Mouse (Mus musculus): ENCODE results near the gene Dars2. TPM values are rescaled to one million over a fixed set of nuclear protein-coding genes. Genes with fewer than 3 reads are reported as not detected.

Gene Dars2
- polyA plus RNA-seq, 1 experiment from 2014 or later = 24.2 TPM

DNA sequence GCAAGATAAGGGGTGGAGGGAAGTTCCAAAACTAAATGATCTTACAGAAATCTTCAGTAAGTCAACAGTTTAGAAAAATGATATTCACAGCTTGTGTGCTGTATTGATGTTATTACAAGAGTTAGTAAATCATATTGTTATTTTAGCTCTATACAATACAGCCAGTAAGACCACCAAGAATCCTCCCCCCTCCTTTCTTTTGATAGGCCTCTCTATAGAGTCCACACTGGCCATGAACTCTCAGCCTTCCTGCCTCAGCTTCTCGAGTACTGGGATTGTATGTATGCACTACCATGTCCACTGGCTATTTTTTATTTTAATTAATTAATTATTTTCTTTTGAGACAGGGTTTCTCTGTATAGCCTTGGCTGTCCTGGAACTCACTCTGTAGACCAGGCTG, 7.1 kb downstream of the Dars2 start:
- H3K36me3 ChIP-seq (ENCODE audit: control insufficient read depth, insufficient read depth, low read length) = 0 out of 2 replicates have a peak, but pooled peaks cover 12% of the 10 kb centered on the region
- ATAC-seq (ENCODE audit: low read depth) = no peak
- H3K9me3 ChIP-seq (ENCODE audit: control insufficient read depth, low read length) = no peaks in the 10 kb centered on the region
- no peaks in the 10 kb centered on the region for H3K27me3 ChIP-seq (replicated peaks; ENCODE audit: control insufficient read depth, insufficient read depth, low read length)
- H3K9ac ChIP-seq (ENCODE audit: low read depth, low read length) = no peak overlapping the region
- no peak overlapping the region for H3K4me2 ChIP-seq (ENCODE audit: low read depth, low read length)
- WGBS = 83% methylated on average over 1 of the region's 1 CpGs
- DNase-seq (ENCODE audit: low spot score) = no peak
- H3K4me1 ChIP-seq (ENCODE audit: control insufficient read depth, insufficient read depth, low read length) = no peaks in the 10 kb centered on the region
- no peak overlapping the region for H3K4me3 ChIP-seq (ENCODE audit: low read depth, low read length)
- H3K27ac ChIP-seq (replicated peaks; ENCODE audit: low read depth, low read length) = no peak overlapping the region

DNA sequence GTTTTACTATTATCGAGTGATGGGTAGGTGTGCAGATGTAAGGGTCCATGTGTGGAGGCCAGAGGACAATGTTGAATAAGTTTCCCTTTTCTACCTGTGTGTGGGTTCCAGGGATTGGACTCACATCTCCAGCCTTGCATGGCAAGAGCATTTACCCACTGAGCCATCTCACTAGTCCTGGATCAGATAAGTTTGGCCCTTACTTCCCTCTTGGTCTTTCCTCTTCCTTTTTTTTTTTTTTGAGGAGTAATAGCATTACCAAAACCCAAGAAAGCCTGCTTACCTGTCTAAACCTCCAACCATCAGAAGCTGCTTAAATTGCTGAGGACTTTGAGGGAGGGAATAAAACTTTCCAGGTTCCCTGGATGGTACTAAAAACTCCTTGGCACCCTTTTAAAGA, 13.3 kb downstream of the Dars2 start:
- H3K4me3 ChIP-seq (ENCODE audit: low read depth, low read length) = no peak overlapping the region
- peaks cover 26% of the 10 kb centered on the region for H3K36me3 ChIP-seq (ENCODE audit: control insufficient read depth, insufficient read depth, low read length)
- DNase-seq (ENCODE audit: low spot score) (no peak), ATAC-seq (ENCODE audit: low read depth) (no peak)
- H3K9ac ChIP-seq (ENCODE audit: low read depth, low read length) = no peak overlapping the region
- H3K27me3 ChIP-seq (replicated peaks; ENCODE audit: control insufficient read depth, insufficient read depth, low read length) = no peaks in the 10 kb centered on the region
- H3K9me3 ChIP-seq (ENCODE audit: control insufficient read depth, low read length) = no peaks in the 10 kb centered on the region
- H3K27ac ChIP-seq (replicated peaks; ENCODE audit: low read depth, low read length) = no peak overlapping the region
- H3K4me2 ChIP-seq (ENCODE audit: low read depth, low read length) = no peak overlapping the region
- no peaks in the 10 kb centered on the region for H3K4me1 ChIP-seq (ENCODE audit: control insufficient read depth, insufficient read depth, low read length)
- 95% methylated on average over 1 of the region's 1 CpGs for WGBS

DNA sequence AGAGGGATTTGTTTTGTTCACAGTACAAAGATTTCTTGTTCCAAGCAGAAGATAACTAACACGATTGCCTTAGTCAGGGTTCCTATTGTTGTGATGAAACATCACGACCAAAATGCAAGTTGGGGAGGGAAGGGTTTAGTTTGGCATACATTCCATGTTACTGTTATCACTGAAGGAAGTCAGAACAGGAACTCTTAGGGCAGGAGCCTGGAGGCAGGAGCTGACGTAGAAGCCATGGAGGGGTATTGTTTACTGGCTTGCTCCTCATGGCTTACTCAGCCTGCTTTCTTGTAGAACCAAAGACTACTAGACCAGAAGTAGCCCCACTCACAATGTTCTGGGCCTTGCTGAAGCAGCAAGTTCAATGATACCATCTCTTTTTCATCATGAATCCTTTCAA, 23.5 kb downstream of the Dars2 start:
- DNase-seq (ENCODE audit: low spot score) (no peak), ATAC-seq (ENCODE audit: low read depth) (no peak)
- H3K9me3 ChIP-seq (ENCODE audit: control insufficient read depth, low read length) = no peaks in the 10 kb centered on the region
- H3K27ac ChIP-seq (replicated peaks; ENCODE audit: low read depth, low read length) = no peak overlapping the region
- H3K4me3 ChIP-seq (ENCODE audit: low read depth, low read length) = no peak overlapping the region
- H3K27me3 ChIP-seq (replicated peaks; ENCODE audit: control insufficient read depth, insufficient read depth, low read length) = no peaks in the 10 kb centered on the region
- peaks cover 50% of the 10 kb centered on the region for H3K36me3 ChIP-seq (ENCODE audit: control insufficient read depth, insufficient read depth, low read length)
- no peak overlapping the region for H3K4me2 ChIP-seq (ENCODE audit: low read depth, low read length)
- no peak overlapping the region for H3K9ac ChIP-seq (ENCODE audit: low read depth, low read length)
- no peaks in the 10 kb centered on the region for H3K4me1 ChIP-seq (ENCODE audit: control insufficient read depth, insufficient read depth, low read length)
- WGBS = 83% methylated on average over 3 of the region's 3 CpGs

DNA sequence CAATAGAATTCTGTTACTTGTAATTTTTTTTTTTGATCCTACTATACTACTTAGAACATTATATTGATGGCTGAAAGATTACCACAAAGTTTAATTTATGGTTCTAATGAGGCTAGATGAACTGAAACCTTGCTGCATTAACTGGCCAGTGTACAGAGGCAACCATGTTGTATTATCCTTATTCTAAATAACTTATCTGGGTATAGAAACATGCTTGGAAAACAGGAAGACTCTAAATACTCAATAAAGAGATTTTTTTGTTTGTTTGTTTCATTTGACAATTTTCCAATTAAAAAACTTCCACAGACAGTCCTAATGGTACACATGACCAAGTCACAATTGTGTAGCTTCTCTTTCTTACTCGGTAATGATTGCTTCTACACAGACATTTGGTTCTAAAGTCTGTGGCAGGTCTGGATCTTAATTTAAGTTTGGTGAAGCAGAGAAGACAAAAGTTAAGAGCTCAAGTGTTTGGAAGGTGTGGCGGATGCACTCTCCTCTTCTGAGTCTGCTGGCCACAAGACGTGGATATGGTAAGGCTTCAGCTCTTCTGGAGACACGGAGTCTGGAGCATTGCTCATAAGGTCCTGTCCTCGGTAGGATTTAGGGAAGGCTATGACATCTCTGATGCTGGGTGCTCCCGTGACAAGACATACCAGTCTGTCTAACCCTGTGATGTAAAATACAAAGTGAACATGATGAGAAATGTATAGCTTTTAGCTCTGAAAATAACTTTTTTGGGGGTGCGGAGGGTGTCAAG, 29.0 kb downstream of the Dars2 start:
- peaks cover 52% of the 10 kb centered on the region for H3K36me3 ChIP-seq (ENCODE audit: control insufficient read depth, insufficient read depth, low read length)
- no peak overlapping the region for H3K4me3 ChIP-seq (ENCODE audit: low read depth, low read length)
- H3K9me3 ChIP-seq (ENCODE audit: control insufficient read depth, low read length) = no peaks in the 10 kb centered on the region
- ATAC-seq (ENCODE audit: low read depth) = no peak
- H3K27me3 ChIP-seq (replicated peaks; ENCODE audit: control insufficient read depth, insufficient read depth, low read length) = no peaks in the 10 kb centered on the region
- no peak overlapping the region for H3K27ac ChIP-seq (replicated peaks; ENCODE audit: low read depth, low read length)
- no peak for DNase-seq (ENCODE audit: low spot score)
- H3K9ac ChIP-seq (ENCODE audit: low read depth, low read length) = no peak overlapping the region
- H3K4me1 ChIP-seq (ENCODE audit: control insufficient read depth, insufficient read depth, low read length) = no peaks in the 10 kb centered on the region
- no peak overlapping the region for H3K4me2 ChIP-seq (ENCODE audit: low read depth, low read length)
- WGBS = 88% methylated on average over 7 of the region's 7 CpGs

DNA sequence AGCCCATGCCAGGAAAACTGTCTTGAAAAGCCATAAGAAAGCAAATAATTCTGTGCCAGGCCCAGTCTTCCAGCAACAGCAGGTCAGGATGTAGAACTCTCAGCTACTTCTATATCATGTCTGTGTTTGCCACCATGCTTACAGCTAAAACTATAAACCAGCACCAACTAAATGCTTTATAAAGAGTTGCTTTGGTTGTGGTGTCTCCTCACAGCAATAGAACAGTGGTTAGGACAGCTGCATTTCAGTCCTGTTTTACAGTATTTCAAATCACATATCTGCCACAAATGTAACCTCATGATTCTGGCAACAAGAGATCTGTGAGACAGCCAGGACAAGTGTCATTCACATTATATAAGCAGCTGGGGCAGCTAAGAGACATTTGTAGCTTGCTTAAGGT, 29.6 kb downstream of the Dars2 start:
- no peaks in the 10 kb centered on the region for H3K27me3 ChIP-seq (replicated peaks; ENCODE audit: control insufficient read depth, insufficient read depth, low read length)
- ATAC-seq (ENCODE audit: low read depth) (no peak), DNase-seq (ENCODE audit: low spot score) (no peak)
- H3K4me3 ChIP-seq (ENCODE audit: low read depth, low read length) = no peak overlapping the region
- no peaks in the 10 kb centered on the region for H3K9me3 ChIP-seq (ENCODE audit: control insufficient read depth, low read length)
- no peak overlapping the region for H3K4me2 ChIP-seq (ENCODE audit: low read depth, low read length)
- H3K4me1 ChIP-seq (ENCODE audit: control insufficient read depth, insufficient read depth, low read length) = no peaks in the 10 kb centered on the region
- peaks cover 52% of the 10 kb centered on the region for H3K36me3 ChIP-seq (ENCODE audit: control insufficient read depth, insufficient read depth, low read length)
- no peak overlapping the region for H3K9ac ChIP-seq (ENCODE audit: low read depth, low read length)
- H3K27ac ChIP-seq (replicated peaks; ENCODE audit: low read depth, low read length) = 0 out of 2 replicates have a peak overlapping the region, but pooled peaks have one; percentile 40

DNA sequence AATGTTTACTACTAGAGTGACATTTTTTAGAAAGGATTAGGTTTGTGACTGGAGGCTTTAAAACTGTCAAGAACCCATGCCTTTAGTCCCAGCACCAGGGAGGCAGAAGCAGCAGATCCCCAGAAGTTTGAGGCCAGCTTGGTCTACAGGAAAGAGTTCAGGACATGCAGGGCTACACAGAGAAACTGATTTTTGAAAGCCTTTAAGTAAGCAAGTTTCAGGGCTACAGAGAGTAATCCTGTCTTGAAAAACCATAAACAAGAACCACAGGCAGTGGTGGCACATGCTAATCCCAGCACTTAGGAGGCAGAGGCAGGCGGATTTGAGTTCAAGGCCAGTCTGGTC, 30.1 kb downstream of the Dars2 start:
- Histone ChIP-seq H3K9me3 (ENCODE audit: control insufficient read depth, low read length) (no peaks in the 10 kb centered on the region), H3K27ac (replicated peaks; ENCODE audit: low read depth, low read length) (0 out of 2 replicates have a peak overlapping the region, but pooled peaks have one; percentile 40), H3K4me1 (ENCODE audit: control insufficient read depth, insufficient read depth, low read length) (no peaks in the 10 kb centered on the region), H3K36me3 (ENCODE audit: control insufficient read depth, insufficient read depth, low read length) (peaks cover 53% of the 10 kb centered on the region), H3K4me3 (ENCODE audit: low read depth, low read length) (no peak overlapping the region), H3K9ac (ENCODE audit: low read depth, low read length) (no peak overlapping the region), H3K4me2 (ENCODE audit: low read depth, low read length) (no peak overlapping the region), H3K27me3 (replicated peaks; ENCODE audit: control insufficient read depth, insufficient read depth, low read length) (no peaks in the 10 kb centered on the region)
- 57% methylated on average over 1 of the region's 1 CpGs for WGBS
- 0 out of 2 replicates have a peak, but pooled peaks have one; percentile 5 for ATAC-seq (ENCODE audit: low read depth)
- no peak for DNase-seq (ENCODE audit: low spot score)

DNA sequence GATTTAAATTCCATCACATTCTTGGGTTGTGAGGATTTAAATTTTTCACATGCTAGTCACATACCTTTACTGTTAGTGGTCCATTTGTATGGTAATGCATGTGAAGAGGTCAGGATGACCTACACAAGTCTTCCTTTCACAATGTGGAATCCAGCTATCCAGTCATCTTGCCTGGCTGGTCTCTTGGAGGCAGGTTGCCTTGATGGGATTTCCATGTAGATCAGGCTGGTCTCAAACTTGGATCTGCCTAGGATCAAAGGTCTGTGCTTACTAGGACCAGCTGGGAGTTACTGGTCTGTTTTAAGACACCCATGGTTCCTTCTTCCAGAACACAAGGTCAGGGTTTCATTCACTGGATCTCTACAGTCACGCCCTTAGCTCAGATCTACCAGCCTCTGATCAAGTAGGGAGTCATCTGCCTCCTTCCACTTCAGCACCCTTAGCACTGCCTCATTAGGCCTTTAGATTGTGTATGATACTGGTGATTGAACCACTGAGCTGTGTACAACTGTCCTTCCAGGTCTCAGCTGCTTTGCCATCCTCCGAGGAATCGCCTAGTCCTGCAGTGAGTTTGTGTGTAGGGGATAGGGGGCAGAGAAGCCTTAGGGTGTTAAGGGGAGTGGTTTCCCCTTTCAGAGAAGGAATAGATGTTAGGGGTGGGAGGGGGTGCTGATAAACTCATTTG, 30.6 kb downstream of the Dars2 start:
- H3K9me3 ChIP-seq (ENCODE audit: control insufficient read depth, low read length) = no peaks in the 10 kb centered on the region
- DNase-seq (ENCODE audit: low spot score) = peak; percentile 48
- H3K4me3 ChIP-seq (ENCODE audit: low read depth, low read length) = no peak overlapping the region
- no peaks in the 10 kb centered on the region for H3K27me3 ChIP-seq (replicated peaks; ENCODE audit: control insufficient read depth, insufficient read depth, low read length)
- H3K4me2 ChIP-seq (ENCODE audit: low read depth, low read length) = no peak overlapping the region
- H3K27ac ChIP-seq (replicated peaks; ENCODE audit: low read depth, low read length) = no peak overlapping the region; the same call in 1 of the 2 replicates
- H3K36me3 ChIP-seq (ENCODE audit: control insufficient read depth, insufficient read depth, low read length) = peaks cover 48% of the 10 kb centered on the region
- ATAC-seq (ENCODE audit: low read depth) = peak; percentile 47
- 20% methylated on average over 3 of the region's 3 CpGs for WGBS
- H3K4me1 ChIP-seq (ENCODE audit: control insufficient read depth, insufficient read depth, low read length) = no peaks in the 10 kb centered on the region
- H3K9ac ChIP-seq (ENCODE audit: low read depth, low read length) = no peak overlapping the region

DNA sequence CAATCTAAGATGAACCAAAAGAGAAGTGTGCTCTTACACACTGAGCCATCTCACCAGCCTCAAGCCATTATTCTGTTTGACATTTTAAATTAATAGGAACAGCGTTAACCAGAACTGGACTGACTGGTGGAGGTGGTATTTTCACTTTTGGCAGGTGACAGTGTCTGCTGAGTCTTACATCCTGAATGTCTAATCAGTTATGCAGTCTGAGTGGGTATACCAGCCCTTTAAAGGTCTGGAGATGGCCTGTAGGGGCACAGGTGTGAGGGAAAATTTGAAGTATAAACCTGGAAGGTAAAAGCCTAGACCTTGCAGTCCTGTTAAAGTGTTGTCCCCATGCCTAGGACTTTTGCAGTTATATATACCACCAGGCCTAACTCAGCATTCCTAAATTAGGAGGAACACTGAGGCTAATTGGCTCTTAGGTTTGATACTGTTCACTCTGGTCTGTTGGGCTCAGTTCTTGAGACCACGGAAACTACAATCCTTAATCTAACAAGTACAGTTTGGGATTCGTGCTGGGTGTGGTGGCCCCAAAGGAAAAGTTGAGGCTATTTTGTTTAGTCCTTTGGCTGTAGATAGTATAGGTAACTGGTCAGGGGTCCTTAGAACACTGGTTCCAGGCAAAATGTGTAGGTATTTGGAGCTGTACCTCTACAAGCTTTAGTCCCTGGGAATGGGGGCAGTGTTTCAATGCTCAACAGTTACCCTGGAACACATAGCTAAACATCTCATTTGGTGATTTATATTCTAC, 31.3 kb downstream of the Dars2 start:
- Histone ChIP-seq H3K27me3 (replicated peaks; ENCODE audit: control insufficient read depth, insufficient read depth, low read length) (no peaks in the 10 kb centered on the region), H3K4me1 (ENCODE audit: control insufficient read depth, insufficient read depth, low read length) (no peaks in the 10 kb centered on the region), H3K4me2 (ENCODE audit: low read depth, low read length) (no peak overlapping the region), H3K36me3 (ENCODE audit: control insufficient read depth, insufficient read depth, low read length) (peaks cover 46% of the 10 kb centered on the region), H3K9me3 (ENCODE audit: control insufficient read depth, low read length) (no peaks in the 10 kb centered on the region), H3K9ac (ENCODE audit: low read depth, low read length) (no peak overlapping the region), H3K27ac (replicated peaks; ENCODE audit: low read depth, low read length) (no peak overlapping the region; the same call in 1 of the 2 replicates), H3K4me3 (ENCODE audit: low read depth, low read length) (no peak overlapping the region)
- WGBS = 11% methylated on average over 3 of the region's 3 CpGs
- ATAC-seq (ENCODE audit: low read depth) (peak; percentile 3; the same call in 1 of the 2 replicates), DNase-seq (ENCODE audit: low spot score) (peak; percentile 38)

Measured in embryonic facial prominence, embryonic 14.5 days (tissue).